Mouse (Mus musculus): Measurements from ENCODE around the gene Fam81a. TPM values are rescaled to one million over a fixed set of nuclear protein-coding genes. Genes with fewer than 3 reads are reported as not detected.

Gene Fam81a
- polyA plus RNA-seq, 1 experiment: not detected

GRCm38 (mm10) chr9:70082357-70083204, 59.8 kb downstream of the Fam81a start:
- no peak for TF ChIP-seq GATA1 (IDR thresholded peaks at IDR 0.05; ENCODE audit: low read length)

GRCm38 (mm10) chr9:70081767-70082166, 60.6 kb downstream of the Fam81a start:
- TF ChIP-seq GATA1 (IDR thresholded peaks at IDR 0.05; ENCODE audit: low read length): no peak

GRCm38 (mm10) chr9:70080976-70081375, 61.4 kb downstream of the Fam81a start:
- TF ChIP-seq GATA1 (IDR thresholded peaks at IDR 0.05; ENCODE audit: low read length): no peak

GRCm38 (mm10) chr9:70080027-70080800, 62.1 kb downstream of the Fam81a start:
- no peak for TF ChIP-seq GATA1 (IDR thresholded peaks at IDR 0.05; ENCODE audit: low read length)

- no peak for TF ChIP-seq GATA1 (IDR thresholded peaks at IDR 0.05; ENCODE audit: low read length)
Measured at GRCm38 (mm10) chr9:70078034-70078433, 64.3 kb downstream of the Fam81a start.

- no peak for TF ChIP-seq GATA1 (IDR thresholded peaks at IDR 0.05; ENCODE audit: low read length)
Measured at GRCm38 (mm10) chr9:70077170-70077569, 65.2 kb downstream of the Fam81a start.

GRCm38 (mm10) chr9:70072387-70072786, 70.0 kb downstream of the Fam81a start:
- TF ChIP-seq GATA1 (IDR thresholded peaks at IDR 0.05; ENCODE audit: low read length): no peak

- no peak for TF ChIP-seq GATA1 (IDR thresholded peaks at IDR 0.05; ENCODE audit: low read length)
Measured at GRCm38 (mm10) chr9:70069961-70070435, 72.4 kb downstream of the Fam81a start.

- no peak for TF ChIP-seq GATA1 (IDR thresholded peaks at IDR 0.05; ENCODE audit: low read length)
Measured at GRCm38 (mm10) chr9:70067497-70067896, 74.9 kb downstream of the Fam81a start.

- TF ChIP-seq GATA1 (IDR thresholded peaks at IDR 0.05; ENCODE audit: low read length): no peak
Measured at GRCm38 (mm10) chr9:70062012-70062411, 80.3 kb downstream of the Fam81a start.

- TF ChIP-seq GATA1 (IDR thresholded peaks at IDR 0.05; ENCODE audit: low read length): no peak
Measured at GRCm38 (mm10) chr9:70053411-70053810, 88.9 kb downstream of the Fam81a start.

- no peak for TF ChIP-seq GATA1 (IDR thresholded peaks at IDR 0.05; ENCODE audit: low read length)
Measured at GRCm38 (mm10) chr9:70052730-70053129, 89.6 kb downstream of the Fam81a start.

GRCm38 (mm10) chr9:70049839-70050238, 92.5 kb downstream of the Fam81a start:
- no peak for TF ChIP-seq GATA1 (IDR thresholded peaks at IDR 0.05; ENCODE audit: low read length)

- TF ChIP-seq GATA1 (IDR thresholded peaks at IDR 0.05; ENCODE audit: low read length): no peak
Measured at GRCm38 (mm10) chr9:70049416-70049783, 93.0 kb downstream of the Fam81a start.

GRCm38 (mm10) chr9:70048751-70049415, 93.5 kb downstream of the Fam81a start:
- no peak for TF ChIP-seq GATA1 (IDR thresholded peaks at IDR 0.05; ENCODE audit: low read length)

- TF ChIP-seq GATA1 (IDR thresholded peaks at IDR 0.05; ENCODE audit: low read length): no peak
Measured at GRCm38 (mm10) chr9:70048280-70048679, 94.1 kb downstream of the Fam81a start.

Measured in G1E-ER4 (cell line).